In genomic region chr10:75067446-75067845, GRCm38 (mm10) we compare ENCODE assay signal across 20 mouse cellular contexts. TPM values are rescaled to one million over a fixed set of nuclear protein-coding genes. Genes with fewer than 3 reads are reported as not detected.
"Had no signal": no experiment of that assay in that cellular context is flagged by ENCODE, and none has a peak within 500 bp of the region (broad histone marks: within the 10 kb centered on the region; RNA-seq: fewer than 3 reads in every experiment).

No protein-coding gene starts in this region.

- H3K4me2 ChIP-seq: limb, embryonic 13.5 days; liver, embryonic 13.5 days; midbrain, embryonic 15.5 days; neural tube, embryonic 12.5 days; neural tube, embryonic 15.5 days; stomach, embryonic 15.5 days had no signal

- H3K9ac ChIP-seq: kidney, embryonic 15.5 days; limb, embryonic 13.5 days; liver, embryonic 13.5 days; lung, embryonic 15.5 days; midbrain, embryonic 15.5 days; neural tube, embryonic 12.5 days; neural tube, embryonic 15.5 days; stomach, embryonic 15.5 days had no signal

- H3K36me3 ChIP-seq: kidney, embryonic 15.5 days; lung, embryonic 15.5 days; midbrain, embryonic 15.5 days; neural tube, embryonic 15.5 days; stomach, embryonic 15.5 days had no signal

- H3K4me3 ChIP-seq: kidney, embryonic 15.5 days; limb, embryonic 10.5 days; limb, embryonic 13.5 days; liver, embryonic 13.5 days; lung, embryonic 15.5 days; megakaryocyte, embryonic 14.5 days; midbrain, embryonic 10.5 days; midbrain, embryonic 15.5 days; neural tube, embryonic 12.5 days; neural tube, embryonic 15.5 days; stomach, embryonic 15.5 days had no signal

- DNase-seq: liver, embryonic 13.5 days; retina, postnatal 1 day; right cerebral cortex, postnatal 25 days; spleen, adult 18-20 months; thymus, postnatal 25 days had no signal

- ATAC-seq: hindbrain, postnatal 0 days; inflammation-experienced regulatory T-cells, adult 6 months; midbrain, embryonic 15.5 days had no signal

- H3K9me3 ChIP-seq: kidney, embryonic 15.5 days; limb, embryonic 10.5 days; limb, embryonic 13.5 days; liver, embryonic 13.5 days; lung, embryonic 15.5 days; megakaryocyte, embryonic 14.5 days; midbrain, embryonic 10.5 days; midbrain, embryonic 15.5 days; neural tube, embryonic 12.5 days; neural tube, embryonic 15.5 days; stomach, embryonic 15.5 days had no signal

- H3K27me3 ChIP-seq: kidney, embryonic 15.5 days; limb, embryonic 13.5 days; lung, embryonic 15.5 days; megakaryocyte, embryonic 14.5 days; midbrain, embryonic 15.5 days; neural tube, embryonic 12.5 days; neural tube, embryonic 15.5 days; stomach, embryonic 15.5 days had no signal

- H3K27ac ChIP-seq: hindbrain, postnatal 0 days; limb, embryonic 10.5 days; limb, embryonic 13.5 days; midbrain, embryonic 10.5 days; midbrain, embryonic 15.5 days; neural tube, embryonic 12.5 days; neural tube, embryonic 15.5 days; stomach, embryonic 15.5 days had no signal

RNA-seq across cellular contexts. Expression of gene Rsph14, which starts 35.1 kb away (rescaled TPM):
- total RNA-seq: liver, adult 2 months had no signal
- polyA plus RNA-seq: inflammation-experienced regulatory T-cells, adult 6 months; intestine, embryonic 16.5 days; kidney, embryonic 15.5 days; limb, embryonic 10.5 days; limb, embryonic 13.5 days; liver, adult 2 months; liver, embryonic 13.5 days; liver, embryonic 16.5 days; midbrain, embryonic 10.5 days; neural tube, embryonic 12.5 days; stomach, embryonic 15.5 days had no signal
